Mouse (Mus musculus) small intestine, adult 2 months (tissue): Measurements from ENCODE around the gene Tdrd12.
A peak's percentile ranks its signal among the peaks of the same experiment; 100 is the strongest.

Experiments
- CTCF ChIP-seq: fragments of 200-500 bp; IDR thresholded peaks from 2 replicates; pipeline ENCODE4 v1.5.1; 2012; ENCODE audit warnings: low read depth, mild to moderate bottlenecking, control low read depth, inconsistent platforms, low read length, moderate library complexity, mixed read lengths; ENCODE audit not compliant: insufficient replicate concordance, insufficient read length; ENCODE audit errors: extremely low read depth
- POLR2A ChIP-seq: fragments of 200-500 bp; IDR thresholded peaks from 2 replicates; pipeline ENCODE4 v1.6.1; 2012; ENCODE audit warnings: low read depth, mild to moderate bottlenecking, control low read depth, inconsistent platforms, low read length, moderate library complexity

- TF ChIP-seq CTCF (peak; percentile 14; the same call in 1 of the 2 replicates), POLR2A (no peak)
These were observed at the start of gene Tdrd12 for GRCm38 (mm10) chr7:35537562-35537961.
